Mouse (Mus musculus) stomach, postnatal 0 days (tissue): ENCODE measurements around the gene Inpp4a.

Experiments used
- CTCF ChIP-seq: IDR thresholded peaks from 2 replicates; pipeline ENCODE4 v1.5.1; 2016; ENCODE audit warnings: antibody characterized with exemption, low read depth, mild to moderate bottlenecking, moderate library complexity
- EP300 ChIP-seq: optimal IDR thresholded peaks from 2 replicates; pipeline ENCODE3; 2016; ENCODE audit warnings: antibody characterized with exemption

DNA sequence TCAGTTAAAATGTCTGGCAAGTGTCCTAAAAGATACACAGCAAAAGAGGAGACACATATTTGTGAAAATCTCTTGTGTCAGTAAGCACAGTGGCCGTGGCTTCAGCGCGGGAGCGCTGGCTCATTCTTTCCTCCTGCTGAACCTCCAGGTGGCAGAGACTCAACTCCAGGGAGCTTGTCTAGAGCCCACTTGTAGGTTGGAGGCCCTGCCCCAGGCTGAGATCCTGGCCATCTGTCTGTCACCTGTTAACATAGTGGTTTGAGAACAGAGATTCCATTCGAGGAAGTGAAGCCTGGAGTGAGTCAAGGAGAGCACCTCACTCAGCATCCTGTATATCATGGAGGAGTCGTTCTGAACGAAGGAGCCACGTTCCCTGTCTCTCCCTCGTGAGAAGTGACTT is 37.6 kb downstream of the Inpp4a start:
- TF ChIP-seq CTCF (no peak), EP300 (no peak)
